Mouse (Mus musculus) hindbrain, embryonic 16.5 days (tissue): ENCODE measurements at regions not wholly inside any gene's neighbourhood (a gene's known extent, or its start where the extent isn't known, plus 50 kb on each side); places are given as distances from the start of the nearest gene placed in this dataset.
"Not testable (repeated sequence)": the region's sequence is repeated elsewhere in the genome, so short reads cannot be mapped to it uniquely, and the experiment has no call there.

ENCODE experiments used
- ATAC-seq: fragments of 200-750 bp; cut with Nextera tagmentation; 2 replicates; pipeline ENCODE4 v1.8.0; 2017; ENCODE audit warnings: moderate TSS enrichment, moderate library complexity
- H3K27ac ChIP-seq: fragments of 300-500 bp; sonication (generic); 2 replicates; pipeline ENCODE4 v1.5.1; 2014; ENCODE audit warnings: low read depth, mild to moderate bottlenecking, control low read depth, low read length, moderate library complexity
- H3K27me3 ChIP-seq: fragments of 300-500 bp; sonication (generic); replicated peaks from 2 replicates; pipeline ENCODE4 v1.6.1; 2014; ENCODE audit warnings: low read length; ENCODE audit not compliant: control insufficient read depth, insufficient read depth
- H3K36me3 ChIP-seq: fragments of 300-500 bp; sonication (generic); 2 replicates; pipeline ENCODE4 v1.6.1; 2014; ENCODE audit warnings: mild to moderate bottlenecking, low read length, moderate library complexity, mixed read lengths; ENCODE audit not compliant: control insufficient read depth, insufficient read depth
- H3K4me1 ChIP-seq: fragments of 300-500 bp; sonication (generic); 2 replicates; pipeline ENCODE4 v1.6.1; 2014; ENCODE audit warnings: low read depth, low read length; ENCODE audit not compliant: control insufficient read depth, insufficient read depth
- H3K4me2 ChIP-seq: fragments of 300-500 bp; sonication (generic); 2 replicates; pipeline ENCODE4 v1.6.1; 2014; ENCODE audit warnings: mild to moderate bottlenecking, low read length, control low read depth, moderate library complexity
- H3K4me3 ChIP-seq: fragments of 300-500 bp; sonication (generic); 2 replicates; pipeline ENCODE4 v1.5.1; 2014; ENCODE audit warnings: mild to moderate bottlenecking, low read length, control low read depth, moderate library complexity
- H3K9ac ChIP-seq: fragments of 300-500 bp; sonication (generic); 2 replicates; pipeline ENCODE4 v1.6.1; 2014; ENCODE audit warnings: low read depth, mild to moderate bottlenecking, control low read depth, low read length, moderate library complexity
- H3K9me3 ChIP-seq: fragments of 300-500 bp; sonication (generic); 2 replicates; pipeline ENCODE4 v1.6.1; 2014; ENCODE audit warnings: mild to moderate bottlenecking, low read length, moderate library complexity; ENCODE audit not compliant: control insufficient read depth
- WGBS: fragments of 180-500 bp; shearing (Covaris S2); extraction: QIAGEN DNeasy Blood & Tissue Kit; methylation state at CpG from one replicate; pipeline ENCODE4 v1.1.7; 2014; 5-methylcytosine and 5-hydroxymethylcytosine counted together

DNA sequence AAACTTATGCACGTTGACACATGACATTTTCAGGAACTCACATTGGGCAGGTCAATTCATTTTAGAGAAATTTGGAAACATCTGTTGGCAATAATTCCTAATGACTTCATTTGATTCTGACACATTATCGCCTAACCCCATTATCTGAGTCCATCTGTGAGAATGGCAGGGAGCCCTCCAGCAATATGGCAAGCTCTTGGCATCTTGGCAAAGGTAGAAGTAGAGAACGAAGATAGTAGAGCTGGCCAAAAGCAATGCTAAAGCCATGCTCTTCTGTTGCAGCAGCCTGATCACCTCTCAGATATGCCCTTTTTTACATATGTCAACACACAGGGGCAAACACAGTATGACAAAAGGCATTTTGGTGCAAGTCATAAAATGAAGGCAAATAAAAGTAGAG lies 536.4 kb upstream of the Ins1 start:
- ATAC-seq, result peak; percentile 37; the same call in 1 of the 2 replicates
- 70% methylated on average over 3 of the region's 3 CpGs for WGBS
- Histone ChIP-seq H3K27me3 (no peaks in the 10 kb centered on the region), H3K36me3 (no peaks in the 10 kb centered on the region), H3K27ac (no peak overlapping the region), H3K9ac (no peak overlapping the region), H3K4me2 (no peak overlapping the region), H3K4me1 (no peaks in the 10 kb centered on the region), H3K4me3 (no peak overlapping the region), H3K9me3 (no peaks in the 10 kb centered on the region)

DNA sequence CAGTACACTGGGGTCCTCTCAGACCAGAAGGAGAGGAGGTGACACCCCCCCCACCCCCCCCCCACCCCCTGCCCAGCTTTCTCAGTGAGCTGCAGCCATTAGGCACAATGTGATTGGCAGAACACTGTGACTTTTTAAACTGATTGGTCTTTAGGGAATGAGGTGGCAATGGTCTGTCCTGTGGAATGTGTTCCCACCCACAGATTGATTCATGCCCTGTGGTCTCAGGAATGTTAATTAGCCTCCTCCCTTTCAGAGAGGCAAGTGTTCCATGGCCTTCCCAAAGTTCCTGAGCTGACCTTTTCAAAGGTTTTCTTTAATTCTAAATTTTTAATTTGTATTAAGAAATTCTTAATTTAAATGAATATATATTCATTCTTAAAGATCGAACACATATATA lies 524.0 kb upstream of the Ins1 start:
- 100% methylated on average over 1 of the region's 1 CpGs for WGBS
- H3K4me3 ChIP-seq, result no peak overlapping the region
- no peaks in the 10 kb centered on the region for H3K4me1 ChIP-seq
- ATAC-seq, result no peak
- H3K4me2 ChIP-seq, result no peak overlapping the region
- H3K27me3 ChIP-seq, result no peaks in the 10 kb centered on the region
- H3K27ac ChIP-seq, result no peak overlapping the region
- H3K9me3 ChIP-seq, result no peaks in the 10 kb centered on the region; the same call in 1 of the 2 replicates
- H3K36me3 ChIP-seq, result no peaks in the 10 kb centered on the region
- H3K9ac ChIP-seq, result no peak overlapping the region

DNA sequence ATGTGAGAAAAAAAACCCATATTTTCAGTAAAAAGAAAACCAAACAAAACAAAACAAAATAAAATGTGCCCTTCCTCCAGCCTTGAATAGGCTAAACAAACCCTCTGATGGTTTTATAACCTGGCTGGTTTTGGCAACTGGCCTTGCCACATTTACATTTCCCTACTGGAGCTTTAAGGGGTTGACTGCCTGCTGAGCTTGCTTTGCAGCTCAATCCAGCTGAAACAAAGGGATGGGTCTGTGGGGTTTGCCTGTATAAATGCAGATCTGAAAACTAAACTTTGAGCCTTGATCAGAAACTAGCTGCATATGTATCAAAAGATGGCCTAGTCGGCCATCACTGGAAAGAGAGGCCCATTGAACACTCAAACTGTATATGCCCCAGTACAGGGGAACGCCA lies 523.1 kb upstream of the Ins1 start:
- Histone ChIP-seq H3K27ac (no peak overlapping the region), H3K36me3 (no peaks in the 10 kb centered on the region), H3K4me3 (no peak overlapping the region), H3K4me1 (no peaks in the 10 kb centered on the region), H3K9ac (no peak overlapping the region), H3K27me3 (no peaks in the 10 kb centered on the region), H3K9me3 (no peaks in the 10 kb centered on the region; the same call in 1 of the 2 replicates), H3K4me2 (no peak overlapping the region)
- ATAC-seq, result no peak
- WGBS, result 89% methylated on average over 2 of the region's 2 CpGs

GRCm38 (mm10) chr19:51742211-51742610 lies 521.9 kb upstream of the Ins1 start:
- not testable (repeated sequence) for H3K36me3 ChIP-seq, H3K4me3 ChIP-seq, ATAC-seq, H3K4me1 ChIP-seq, H3K27me3 ChIP-seq, H3K4me2 ChIP-seq, H3K27ac ChIP-seq, H3K9ac ChIP-seq, H3K9me3 ChIP-seq
- 96% methylated on average over 4 of the region's 4 CpGs for WGBS

- WGBS, result 61% methylated on average over 13 of the region's 13 CpGs
- H3K36me3 ChIP-seq, result no peaks in the 10 kb centered on the region
- H3K9ac ChIP-seq, result no peak overlapping the region
- ATAC-seq, result no peak
- no peaks in the 10 kb centered on the region for H3K4me1 ChIP-seq
- no peak overlapping the region for H3K4me2 ChIP-seq
- H3K27me3 ChIP-seq, result no peaks in the 10 kb centered on the region
- no peak overlapping the region for H3K4me3 ChIP-seq
- H3K9me3 ChIP-seq, result no peaks in the 10 kb centered on the region
- H3K27ac ChIP-seq, result no peak overlapping the region
Measured at GRCm38 (mm10) chr19:51773819-51774579, 490.1 kb upstream of the Ins1 start.
